Mouse (Mus musculus): ENCODE data around the gene Zfp276. TPM values are rescaled to one million over a fixed set of nuclear protein-coding genes. Genes with fewer than 3 reads are reported as not detected.
"Not testable (repeated sequence)": the region's sequence is repeated elsewhere in the genome, so short reads cannot be mapped to it uniquely, and the experiment has no call there.

The Zfp276 gene
- polyA plus RNA-seq, 1 experiment from 2014 or later = 26.3 TPM

DNA sequence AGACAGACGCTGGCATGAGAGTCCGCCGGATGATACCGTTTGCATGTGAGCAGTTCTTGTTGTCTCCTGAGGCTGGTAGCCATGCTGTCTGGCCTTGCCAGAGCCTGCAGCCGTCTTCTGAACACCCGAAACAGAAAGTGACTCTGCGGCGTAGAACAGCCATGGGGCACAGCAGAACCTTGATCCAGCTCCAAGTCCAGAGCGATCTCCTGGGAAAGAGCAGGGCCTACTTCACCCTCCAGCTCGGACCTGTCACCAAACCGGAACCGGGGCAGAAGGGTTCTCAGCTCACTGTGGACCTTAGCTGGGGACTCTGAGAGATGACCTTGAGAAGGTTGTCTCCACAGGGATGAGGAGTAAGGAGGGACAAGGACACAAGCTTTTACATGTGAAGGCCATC lies 21.1 kb downstream of the Zfp276 start:
- Histone ChIP-seq H3K27ac (replicated peaks) (no peak overlapping the region), H3K9me3 (replicated peaks) (no peaks in the 10 kb centered on the region), H3K9ac (no peak overlapping the region), H3K36me3 (peaks cover 3% of the 10 kb centered on the region), H3K4me3 (replicated peaks) (no peak overlapping the region), H3K4me2 (replicated peaks) (no peak overlapping the region), H3K27me3 (no peaks in the 10 kb centered on the region), H3K4me1 (no peaks in the 10 kb centered on the region)
- WGBS = 91% methylated on average over 12 of the region's 12 CpGs
- ATAC-seq (ENCODE audit: insufficient number of reproducible peaks, low FRiP score, low TSS enrichment, low read depth) = no peak

- 77% methylated on average over 7 of the region's 7 CpGs for WGBS
- no peak for ATAC-seq (ENCODE audit: insufficient number of reproducible peaks, low FRiP score, low TSS enrichment, low read depth)
- H3K36me3 ChIP-seq = peaks cover 10% of the 10 kb centered on the region
Observed at GRCm38 (mm10) chr8:123278445-123278844, 24.4 kb downstream of the Zfp276 start.

GRCm38 (mm10) chr8:123279828-123280227 lies 25.8 kb downstream of the Zfp276 start:
- WGBS = 90% methylated on average over 4 of the region's 4 CpGs
- H3K4me2 ChIP-seq (replicated peaks) = no peak overlapping the region
- H3K9me3 ChIP-seq (replicated peaks) = no peaks in the 10 kb centered on the region

More at GRCm38 (mm10) chr8:123278445-123278844, 24.4 kb downstream of the Zfp276 start:
- Histone ChIP-seq H3K27ac (replicated peaks) (no peak overlapping the region), H3K4me2 (replicated peaks) (no peak overlapping the region), H3K9ac (no peak overlapping the region), H3K4me3 (replicated peaks) (no peak overlapping the region), H3K4me1 (no peaks in the 10 kb centered on the region), H3K9me3 (replicated peaks) (no peaks in the 10 kb centered on the region), H3K27me3 (no peaks in the 10 kb centered on the region)

DNA sequence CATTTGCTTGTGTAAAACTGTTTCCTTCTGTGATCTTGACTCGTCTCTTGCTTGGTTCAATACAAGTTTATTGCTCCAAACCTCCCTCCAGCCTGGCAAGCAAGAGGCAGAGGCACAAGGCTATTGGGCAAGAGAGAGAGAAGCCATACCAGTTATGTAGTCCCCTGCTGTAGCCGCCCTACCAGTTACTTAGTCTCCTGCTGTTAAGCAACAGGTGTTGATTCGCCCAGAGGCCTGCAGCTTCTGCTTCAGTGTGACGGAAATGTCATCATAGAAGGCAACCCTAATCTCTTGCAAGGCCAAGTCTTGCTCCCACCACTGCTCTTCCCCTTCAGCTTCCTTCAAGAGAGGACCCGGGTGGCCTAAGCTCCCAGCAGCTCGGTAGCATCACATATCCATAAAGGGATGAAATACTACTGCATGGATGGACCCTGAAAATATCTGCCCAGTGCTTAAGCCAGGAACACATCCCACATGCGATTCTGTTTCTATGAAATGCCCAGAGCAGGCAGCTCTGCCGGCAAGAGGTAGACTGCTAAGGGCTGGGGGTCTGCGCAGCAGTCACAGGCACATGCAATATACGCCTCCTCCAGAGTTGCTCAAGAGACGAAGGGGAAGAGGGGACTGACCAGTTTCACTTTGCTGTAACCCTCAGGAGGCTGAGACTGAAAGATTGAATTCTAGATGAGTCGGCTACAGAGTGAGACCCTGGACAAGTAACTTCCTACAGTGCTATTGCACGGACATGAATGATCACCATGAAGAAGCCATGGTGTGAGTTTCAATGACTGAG lies 26.5 kb downstream of the Zfp276 start:
- no peaks in the 10 kb centered on the region for H3K4me1 ChIP-seq
- H3K27me3 ChIP-seq = no peaks in the 10 kb centered on the region
- H3K36me3 ChIP-seq = peaks cover 10% of the 10 kb centered on the region
- no peak overlapping the region for H3K4me2 ChIP-seq (replicated peaks)
- ATAC-seq (ENCODE audit: insufficient number of reproducible peaks, low FRiP score, low TSS enrichment, low read depth) = no peak
- no peaks in the 10 kb centered on the region for H3K9me3 ChIP-seq (replicated peaks)
- 80% methylated on average over 13 of the region's 13 CpGs for WGBS
- no peak overlapping the region for H3K9ac ChIP-seq
- no peak overlapping the region for H3K4me3 ChIP-seq (replicated peaks)
- H3K27ac ChIP-seq (replicated peaks) = no peak overlapping the region

More at GRCm38 (mm10) chr8:123279828-123280227, 25.8 kb downstream of the Zfp276 start:
- no peak for ATAC-seq (ENCODE audit: insufficient number of reproducible peaks, low FRiP score, low TSS enrichment, low read depth)
- H3K4me3 ChIP-seq (replicated peaks) = no peak overlapping the region
- H3K9ac ChIP-seq = no peak overlapping the region
- H3K36me3 ChIP-seq = peaks cover 10% of the 10 kb centered on the region
- no peak overlapping the region for H3K27ac ChIP-seq (replicated peaks)
- H3K4me1 ChIP-seq = no peaks in the 10 kb centered on the region
- H3K27me3 ChIP-seq = no peaks in the 10 kb centered on the region

DNA sequence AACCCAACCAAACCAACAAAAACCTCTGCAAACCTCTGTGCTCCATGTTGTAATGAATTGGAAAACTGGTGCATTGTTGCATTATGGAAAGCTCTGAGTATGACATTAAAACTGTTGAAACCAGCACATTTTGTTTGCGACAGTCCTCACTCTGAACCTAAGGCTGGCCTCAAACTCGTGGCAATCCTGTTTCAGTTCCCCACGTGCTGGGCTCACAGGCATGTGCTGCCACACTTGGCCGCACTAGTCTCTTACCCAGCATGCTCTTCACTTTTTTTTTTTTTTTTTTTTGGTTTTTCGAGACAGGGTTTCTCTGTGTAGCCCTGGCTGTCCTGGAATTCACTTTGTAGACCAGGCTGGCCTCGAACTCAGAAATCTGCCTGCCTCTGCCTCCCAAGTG lies 29.0 kb downstream of the Zfp276 start:
- H3K9ac ChIP-seq; H3K9me3 ChIP-seq (replicated peaks); H3K4me1 ChIP-seq; ATAC-seq (ENCODE audit: insufficient number of reproducible peaks, low FRiP score, low TSS enrichment, low read depth); H3K4me2 ChIP-seq (replicated peaks); H3K4me3 ChIP-seq (replicated peaks); H3K27me3 ChIP-seq; H3K27ac ChIP-seq (replicated peaks): not testable (repeated sequence)
- WGBS = 85% methylated on average over 6 of the region's 6 CpGs
- peaks cover 15% of the 10 kb centered on the region for H3K36me3 ChIP-seq

- H3K4me3 ChIP-seq (replicated peaks) = no peak overlapping the region
- H3K4me2 ChIP-seq (replicated peaks) = no peak overlapping the region
- 89% methylated on average over 7 of the region's 7 CpGs for WGBS
- peaks cover 19% of the 10 kb centered on the region for H3K36me3 ChIP-seq
- ATAC-seq (ENCODE audit: insufficient number of reproducible peaks, low FRiP score, low TSS enrichment, low read depth) = no peak
- no peak overlapping the region for H3K9ac ChIP-seq
- H3K4me1 ChIP-seq = no peaks in the 10 kb centered on the region
- no peak overlapping the region for H3K27ac ChIP-seq (replicated peaks)
- no peaks in the 10 kb centered on the region for H3K9me3 ChIP-seq (replicated peaks)
- no peaks in the 10 kb centered on the region for H3K27me3 ChIP-seq
Observed at GRCm38 (mm10) chr8:123283991-123284390, 30.0 kb downstream of the Zfp276 start.

DNA sequence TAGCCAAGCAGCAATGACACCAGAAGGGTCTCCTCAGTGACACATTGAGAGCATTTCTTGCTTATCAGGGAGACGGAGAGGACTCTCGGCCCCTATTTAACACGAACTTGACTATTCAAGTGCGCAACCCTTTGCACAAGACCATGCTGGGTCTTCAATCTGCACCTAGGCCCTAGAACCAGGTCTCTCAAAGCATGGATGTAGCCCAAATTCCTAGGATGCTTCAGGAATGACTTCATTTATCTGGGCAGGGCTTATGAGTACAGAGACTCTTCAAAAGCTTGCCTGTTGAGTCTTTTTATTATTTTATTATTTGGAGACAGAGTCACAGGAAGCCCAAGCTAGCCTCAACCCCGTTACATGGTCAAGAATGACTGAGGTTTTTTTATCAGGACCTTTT lies 30.5 kb downstream of the Zfp276 start:
- Histone ChIP-seq H3K4me2 (replicated peaks) (no peak overlapping the region), H3K9me3 (replicated peaks) (no peaks in the 10 kb centered on the region), H3K9ac (no peak overlapping the region), H3K4me1 (no peaks in the 10 kb centered on the region), H3K27me3 (no peaks in the 10 kb centered on the region), H3K4me3 (replicated peaks) (no peak overlapping the region), H3K36me3 (peaks cover 19% of the 10 kb centered on the region), H3K27ac (replicated peaks) (no peak overlapping the region)
- 93% methylated on average over 5 of the region's 5 CpGs for WGBS
- no peak for ATAC-seq (ENCODE audit: insufficient number of reproducible peaks, low FRiP score, low TSS enrichment, low read depth)

DNA sequence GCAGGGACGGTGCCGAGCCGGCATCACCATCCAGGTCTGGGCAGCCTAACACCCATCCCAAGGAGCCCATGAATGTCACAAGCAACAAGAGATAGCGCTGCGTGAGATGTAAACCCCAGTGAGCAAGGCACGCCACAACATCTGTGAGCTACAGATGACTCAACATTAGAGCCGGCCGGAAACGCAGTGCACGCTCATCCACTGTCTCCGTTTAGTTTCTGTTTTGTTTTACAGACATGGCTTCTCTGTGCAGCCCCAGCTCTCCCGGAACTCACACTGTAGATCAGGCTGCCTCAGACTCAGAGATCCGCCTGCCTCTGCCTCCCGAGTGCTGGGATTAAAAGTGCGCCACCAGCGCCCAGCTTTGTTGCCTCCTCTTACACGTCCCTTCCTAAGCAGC lies 33.4 kb downstream of the Zfp276 start:
- no peak for ATAC-seq (ENCODE audit: insufficient number of reproducible peaks, low FRiP score, low TSS enrichment, low read depth)
- H3K4me2 ChIP-seq (replicated peaks) = no peak overlapping the region
- H3K4me1 ChIP-seq = no peaks in the 10 kb centered on the region
- peaks cover 9% of the 10 kb centered on the region for H3K36me3 ChIP-seq
- no peak overlapping the region for H3K27ac ChIP-seq (replicated peaks)
- H3K27me3 ChIP-seq = no peaks in the 10 kb centered on the region
- 92% methylated on average over 17 of the region's 17 CpGs for whole genome bisulfite sequencing
- no peaks in the 10 kb centered on the region for H3K9me3 ChIP-seq (replicated peaks)
- H3K9ac ChIP-seq = no peak overlapping the region
- H3K4me3 ChIP-seq (replicated peaks) = no peak overlapping the region

DNA sequence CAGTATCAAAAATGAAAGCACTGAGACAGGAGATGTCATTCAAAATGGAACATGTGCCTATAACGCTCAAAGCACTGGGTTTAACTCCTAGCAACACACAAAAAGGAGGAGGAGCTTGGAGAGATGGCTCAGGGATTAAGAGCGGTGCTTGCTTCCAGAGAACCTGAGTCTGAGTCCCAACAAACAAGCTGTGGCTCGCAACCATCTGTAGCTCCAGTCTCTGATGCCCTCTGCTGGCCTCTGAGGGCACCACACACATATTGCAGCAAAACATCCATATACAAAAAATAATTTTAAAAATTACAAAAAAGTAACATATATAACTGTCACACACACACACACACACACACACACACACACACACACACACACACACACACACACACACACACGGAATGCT lies 36.2 kb downstream of the Zfp276 start:
- Histone ChIP-seq H3K9ac (no peak overlapping the region), H3K27ac (replicated peaks) (no peak overlapping the region), H3K4me2 (replicated peaks) (no peak overlapping the region), H3K27me3 (no peaks in the 10 kb centered on the region), H3K4me3 (replicated peaks) (no peak overlapping the region), H3K4me1 (no peaks in the 10 kb centered on the region), H3K9me3 (replicated peaks) (no peaks in the 10 kb centered on the region), H3K36me3 (peaks cover 25% of the 10 kb centered on the region)
- WGBS = 74% methylated on average over 4 of the region's 4 CpGs
- ATAC-seq (ENCODE audit: insufficient number of reproducible peaks, low FRiP score, low TSS enrichment, low read depth) = no peak

DNA sequence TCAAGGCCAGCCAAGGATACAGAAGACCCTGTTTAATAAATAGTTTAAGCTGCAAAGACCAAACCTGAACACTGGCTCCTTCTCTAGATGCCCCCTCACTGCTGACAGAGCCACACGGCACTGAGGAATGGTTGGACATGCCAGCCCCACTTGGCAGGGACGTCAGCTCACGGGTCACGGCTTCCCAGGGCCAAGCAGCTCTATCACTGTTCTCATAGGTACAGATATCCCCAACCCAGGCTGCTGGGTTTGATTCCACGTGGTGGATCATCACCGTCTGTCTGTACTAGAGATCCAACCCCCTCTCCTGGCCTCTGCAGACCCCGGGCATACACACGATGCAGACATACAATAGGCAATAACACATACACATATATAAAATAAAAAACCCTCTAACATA lies 36.7 kb downstream of the Zfp276 start:
- 91% methylated on average over 8 of the region's 8 CpGs for WGBS
- Histone ChIP-seq H3K4me1 (no peaks in the 10 kb centered on the region), H3K9ac (no peak overlapping the region), H3K4me2 (replicated peaks) (no peak overlapping the region), H3K36me3 (peaks cover 29% of the 10 kb centered on the region), H3K4me3 (replicated peaks) (no peak overlapping the region), H3K27ac (replicated peaks) (no peak overlapping the region), H3K27me3 (no peaks in the 10 kb centered on the region), H3K9me3 (replicated peaks) (no peaks in the 10 kb centered on the region)
- ATAC-seq (ENCODE audit: insufficient number of reproducible peaks, low FRiP score, low TSS enrichment, low read depth) = no peak

DNA sequence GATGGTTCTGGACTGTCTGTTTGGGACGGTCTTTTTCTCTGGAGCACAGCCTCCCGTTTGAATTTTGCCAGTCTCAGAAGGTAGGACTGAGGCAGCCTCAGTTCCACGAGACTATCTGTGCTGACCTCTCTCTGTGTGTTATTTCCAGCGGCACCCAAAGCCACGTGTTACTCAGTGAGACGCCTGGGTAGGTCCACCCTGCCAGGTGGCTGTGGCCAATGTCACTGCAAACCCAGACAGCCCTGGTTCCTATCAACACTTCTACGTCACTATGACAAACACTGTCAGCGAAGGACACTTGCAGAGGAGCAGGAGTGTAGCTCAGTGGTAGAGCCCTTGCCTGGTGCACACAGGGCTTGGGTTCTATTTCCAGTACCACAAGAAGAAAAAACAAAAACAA lies 37.7 kb downstream of the Zfp276 start:
- Histone ChIP-seq H3K4me2 (replicated peaks) (no peak overlapping the region), H3K4me3 (replicated peaks) (no peak overlapping the region), H3K4me1 (no peaks in the 10 kb centered on the region), H3K9me3 (replicated peaks) (no peaks in the 10 kb centered on the region), H3K36me3 (peaks cover 34% of the 10 kb centered on the region), H3K27ac (replicated peaks) (no peak overlapping the region), H3K9ac (no peak overlapping the region), H3K27me3 (no peaks in the 10 kb centered on the region)
- WGBS = 87% methylated on average over 8 of the region's 8 CpGs
- ATAC-seq (ENCODE audit: insufficient number of reproducible peaks, low FRiP score, low TSS enrichment, low read depth) = no peak

- 82% methylated on average over 3 of the region's 3 CpGs for WGBS
- H3K4me3 ChIP-seq (replicated peaks) = no peak overlapping the region
- no peak overlapping the region for H3K4me2 ChIP-seq (replicated peaks)
- H3K9ac ChIP-seq = no peak overlapping the region
- no peak overlapping the region for H3K27ac ChIP-seq (replicated peaks)
- no peaks in the 10 kb centered on the region for H3K9me3 ChIP-seq (replicated peaks)
- ATAC-seq (ENCODE audit: insufficient number of reproducible peaks, low FRiP score, low TSS enrichment, low read depth) = no peak
- H3K4me1 ChIP-seq = no peaks in the 10 kb centered on the region
- H3K27me3 ChIP-seq = no peaks in the 10 kb centered on the region
- peaks cover 34% of the 10 kb centered on the region for H3K36me3 ChIP-seq
Observed at GRCm38 (mm10) chr8:123292281-123292680, 38.3 kb downstream of the Zfp276 start.
